Mouse (Mus musculus) CD8-positive naive resting alpha-beta T cell, adult 2 months (primary cell): ENCODE measurements around the gene Ksr2.

Experiments used
- DNase-seq, 2 experiments: peaks; one replicate each; pipeline ENCODE4 v3.0.0; 2022; ENCODE audit warnings: low read depth in 2 of 2, low spot score in 2 of 2

Ksr2 gene

DNA sequence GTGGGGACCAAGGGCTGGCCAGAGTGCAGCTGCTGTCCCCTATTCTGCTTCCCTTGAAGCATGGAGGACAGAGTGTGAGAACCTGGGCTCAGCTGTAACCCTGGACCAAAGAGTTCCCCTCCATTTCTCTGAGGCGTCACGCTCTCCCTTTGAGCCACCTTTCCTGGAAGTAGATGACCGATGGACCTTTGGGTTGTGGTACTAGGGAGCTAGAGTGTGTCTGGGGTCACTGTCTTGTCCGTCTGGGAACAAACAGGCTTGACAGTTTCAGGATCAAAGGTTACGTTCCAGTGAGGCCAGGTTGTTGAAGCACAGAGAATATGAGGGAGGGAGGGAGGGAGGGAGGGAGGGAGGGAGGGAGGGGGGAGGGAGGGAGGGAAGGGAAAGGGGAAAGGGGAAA, 264.6 kb downstream of the Ksr2 start:
- DNase-seq: no peak

DNA sequence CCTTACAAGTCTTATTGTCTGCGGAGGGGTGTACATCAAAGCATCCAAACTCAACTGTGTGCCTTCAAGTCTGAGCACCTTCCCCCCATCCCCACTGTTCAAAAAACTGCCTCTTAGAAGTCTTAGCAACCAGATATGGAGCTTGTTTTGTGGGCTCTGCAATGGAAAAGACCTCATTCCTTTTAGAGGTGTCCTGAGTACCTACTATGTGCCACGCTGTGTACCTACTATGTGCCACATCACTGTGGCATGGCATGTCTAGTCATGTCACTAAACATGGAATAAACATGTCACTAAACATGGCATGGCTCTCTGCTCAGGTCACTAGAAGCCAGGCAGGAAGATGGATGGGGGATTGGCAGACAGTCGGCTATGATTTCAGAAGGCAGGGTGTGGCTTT, 268.4 kb downstream of the Ksr2 start:
- DNase-seq: no peak

DNA sequence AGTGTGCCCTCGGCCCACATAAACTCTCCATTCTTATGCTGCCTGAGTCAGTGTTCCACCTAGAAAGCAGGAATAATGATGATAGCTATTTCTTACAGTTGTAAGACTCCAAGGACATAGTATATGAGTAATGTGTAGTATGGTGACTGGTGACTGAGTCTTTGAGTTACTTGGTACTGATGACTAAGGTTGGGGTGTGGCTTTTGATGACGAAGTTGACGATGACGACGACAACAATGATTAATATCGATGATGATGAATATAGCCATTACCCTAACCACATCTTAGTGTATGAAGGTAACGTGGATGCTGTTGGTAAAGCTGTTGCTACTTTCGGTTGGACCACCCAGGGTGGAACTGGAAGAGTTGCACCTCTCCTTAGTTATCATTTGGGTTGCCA, 270.7 kb downstream of the Ksr2 start:
- no peak for DNase-seq

DNA sequence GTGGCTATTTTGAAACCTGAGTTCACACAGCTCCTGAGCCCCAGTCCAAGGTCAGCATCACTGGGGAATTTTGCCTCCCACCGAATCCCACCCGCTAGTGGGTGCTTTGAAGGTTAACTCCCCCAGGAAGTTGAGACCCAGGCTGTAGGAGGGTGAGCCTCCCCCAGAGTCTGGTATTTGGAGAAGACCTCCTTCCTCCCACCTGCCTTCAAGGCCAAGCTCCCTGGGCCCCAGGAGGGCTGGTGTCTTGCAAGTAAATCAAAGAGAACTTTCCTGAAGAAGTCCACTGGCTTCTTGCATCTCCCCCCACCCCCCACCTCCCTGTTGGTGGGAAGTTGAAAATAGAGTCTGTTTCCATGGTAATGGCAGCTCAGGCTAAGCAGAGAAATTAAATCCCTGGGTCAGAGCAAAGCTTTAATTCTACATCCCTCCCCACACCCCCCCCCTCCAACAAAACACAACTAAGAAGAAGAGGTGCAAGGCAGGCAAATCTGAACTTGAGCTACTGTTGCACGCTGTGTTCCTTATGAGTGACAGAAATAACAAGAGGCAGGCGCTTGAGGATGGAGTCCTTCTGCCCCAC, 274.1 kb downstream of the Ksr2 start:
- DNase-seq: no peak

DNA sequence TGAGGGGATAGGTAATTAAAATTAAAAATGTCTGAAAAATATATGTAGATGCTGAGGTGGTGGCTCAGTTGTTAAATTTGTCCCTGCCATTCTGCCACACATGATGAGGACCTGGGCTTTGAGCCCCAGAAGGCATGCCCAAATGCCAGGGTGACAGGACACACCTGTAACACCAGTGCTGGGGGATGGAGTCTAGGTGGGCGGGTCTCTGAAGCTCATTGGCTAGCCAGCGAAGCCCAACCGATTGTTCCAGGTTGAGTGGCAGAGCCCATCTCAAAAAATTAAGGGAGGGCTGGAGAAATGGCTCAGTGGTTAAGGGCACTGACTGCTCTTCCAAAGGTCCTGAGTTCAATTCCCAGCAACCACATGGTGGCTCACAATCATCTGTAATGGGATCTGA, 274.9 kb downstream of the Ksr2 start:
- DNase-seq: no peak

DNA sequence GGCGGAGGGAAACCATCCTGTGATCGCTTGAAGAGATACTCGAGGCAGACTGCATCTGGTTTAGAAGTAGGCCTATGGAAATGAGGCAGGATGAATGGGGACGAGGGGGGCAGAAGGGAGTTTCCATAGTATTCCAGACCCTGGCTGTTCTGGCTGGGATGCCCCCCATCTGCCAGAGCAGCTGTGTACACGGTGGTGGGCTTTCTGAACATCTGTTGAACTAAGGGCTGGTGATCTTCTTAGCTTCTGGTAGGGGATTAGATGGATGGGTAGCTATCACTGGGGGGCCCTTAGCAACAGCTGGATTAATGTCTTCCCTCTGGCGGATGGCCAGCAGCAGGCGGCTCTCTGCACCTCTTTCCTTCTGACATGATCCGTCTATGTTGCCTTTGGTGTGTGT, 276.0 kb downstream of the Ksr2 start:
- no peak for DNase-seq

DNA sequence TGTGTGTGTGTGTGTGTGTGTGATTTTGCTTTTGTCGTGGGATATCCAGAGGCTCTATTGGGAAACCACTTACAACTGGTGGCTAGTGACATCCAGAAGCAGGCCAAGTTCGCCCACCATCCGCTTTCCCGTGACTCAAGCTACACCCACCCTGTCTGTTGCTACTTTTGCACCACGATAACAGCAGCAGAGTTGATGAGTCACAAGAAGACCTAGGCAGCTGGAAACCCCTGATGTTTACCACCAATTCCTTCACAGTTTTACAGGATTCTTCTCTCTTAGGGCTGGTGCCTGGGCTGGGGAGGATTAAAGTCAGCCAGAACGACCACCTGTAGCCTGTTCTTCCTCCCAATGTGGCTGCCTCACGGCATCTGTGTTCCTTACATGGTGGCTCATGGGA, 277.5 kb downstream of the Ksr2 start:
- no peak for DNase-seq

DNA sequence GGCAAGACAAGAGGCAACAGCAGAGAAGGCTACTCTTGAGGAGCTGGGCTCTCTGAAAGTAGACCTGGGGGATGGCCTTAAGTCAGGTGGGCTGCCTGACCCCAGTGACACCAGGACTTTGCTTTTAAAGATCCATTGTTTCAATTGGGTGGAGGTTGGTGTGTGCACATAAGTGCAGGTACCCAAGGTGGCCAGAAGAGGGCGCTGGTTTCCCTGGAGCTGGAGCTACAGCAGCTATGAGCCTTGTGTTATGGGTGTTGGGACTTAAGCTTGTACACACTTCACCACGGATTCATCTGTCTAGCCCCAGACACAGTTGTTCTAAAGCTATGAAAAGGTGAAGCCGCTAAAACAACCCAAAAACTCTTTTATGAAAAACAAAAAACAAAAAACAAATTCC, 279.8 kb downstream of the Ksr2 start:
- DNase-seq: no peak

DNA sequence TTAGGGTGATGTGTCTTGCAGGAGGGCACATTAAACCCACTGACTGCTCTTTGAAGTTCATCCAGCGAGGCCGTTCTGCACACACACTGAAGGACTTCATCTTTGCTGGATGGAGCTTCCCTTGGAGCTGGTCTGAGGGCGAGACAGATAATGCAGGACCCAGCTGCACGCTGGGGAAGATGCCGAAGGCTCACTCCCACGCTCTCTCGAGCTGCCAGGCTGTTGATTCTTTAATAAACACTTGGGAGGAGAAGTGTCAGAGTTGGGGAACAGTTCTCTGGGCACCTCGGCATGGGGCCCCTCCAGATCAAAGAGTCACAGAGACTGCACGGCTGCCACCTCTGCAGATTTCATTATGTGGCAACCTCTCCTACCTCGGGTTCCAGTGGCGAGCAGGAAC, 280.8 kb downstream of the Ksr2 start:
- no peak for DNase-seq

DNA sequence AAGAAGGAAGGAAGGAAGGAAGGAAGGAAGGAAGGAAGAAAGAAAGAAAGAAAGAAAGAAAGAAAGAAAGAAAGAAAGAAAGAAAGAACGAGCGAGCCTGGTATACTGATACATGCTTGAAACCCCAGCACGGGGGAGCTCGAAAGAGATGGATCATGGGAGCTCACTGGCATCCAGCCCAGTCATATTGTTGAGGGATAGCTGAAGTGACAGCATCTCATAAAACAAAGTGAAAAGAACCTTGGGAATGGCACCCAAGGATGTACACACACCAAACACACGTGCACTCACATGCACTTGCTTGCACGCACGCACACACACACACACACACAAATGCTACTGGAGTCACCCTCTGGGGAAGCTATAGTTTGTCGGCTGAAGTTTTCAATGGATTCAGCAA, 282.6 kb downstream of the Ksr2 start:
- no peak for DNase-seq

DNA sequence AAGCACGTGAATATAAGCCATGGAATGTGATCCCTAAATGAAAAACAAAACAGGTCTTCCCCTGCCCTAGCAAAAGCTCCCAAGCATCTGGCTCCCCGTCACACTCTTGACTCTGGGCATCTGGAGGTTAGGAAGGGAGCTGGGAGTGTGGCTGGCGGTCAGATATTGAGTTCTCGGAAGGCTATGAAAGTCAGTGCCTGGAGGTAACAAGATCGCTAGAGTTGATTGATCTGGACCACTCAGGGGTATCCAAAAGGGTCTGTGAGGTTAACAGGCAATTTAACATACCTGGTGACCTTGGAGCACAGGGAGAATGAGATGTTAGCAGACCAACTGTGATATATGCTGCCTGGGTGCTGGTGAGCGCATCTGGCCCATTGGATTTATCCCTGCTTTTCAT, 283.8 kb downstream of the Ksr2 start:
- DNase-seq: no peak

DNA sequence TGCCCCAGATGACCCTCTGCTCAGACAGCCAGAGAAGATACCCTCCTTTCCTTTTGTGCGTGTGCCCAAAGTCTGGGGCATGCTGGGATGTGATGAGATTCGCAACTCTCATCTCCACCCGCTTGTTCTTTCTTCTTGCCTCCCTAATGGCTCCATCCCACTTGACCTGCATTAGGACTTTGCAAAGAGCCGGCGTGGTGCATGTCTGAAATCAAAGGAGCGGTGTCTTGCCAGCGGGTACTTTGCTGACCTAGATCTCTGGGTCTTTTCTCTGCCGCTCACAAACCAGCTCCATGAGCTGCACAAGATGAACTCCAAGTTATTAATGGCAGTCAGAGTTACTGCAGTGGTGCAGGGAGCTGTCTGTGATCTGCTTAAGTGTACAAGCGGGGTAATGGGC, 290.6 kb downstream of the Ksr2 start:
- no peak for DNase-seq

DNA sequence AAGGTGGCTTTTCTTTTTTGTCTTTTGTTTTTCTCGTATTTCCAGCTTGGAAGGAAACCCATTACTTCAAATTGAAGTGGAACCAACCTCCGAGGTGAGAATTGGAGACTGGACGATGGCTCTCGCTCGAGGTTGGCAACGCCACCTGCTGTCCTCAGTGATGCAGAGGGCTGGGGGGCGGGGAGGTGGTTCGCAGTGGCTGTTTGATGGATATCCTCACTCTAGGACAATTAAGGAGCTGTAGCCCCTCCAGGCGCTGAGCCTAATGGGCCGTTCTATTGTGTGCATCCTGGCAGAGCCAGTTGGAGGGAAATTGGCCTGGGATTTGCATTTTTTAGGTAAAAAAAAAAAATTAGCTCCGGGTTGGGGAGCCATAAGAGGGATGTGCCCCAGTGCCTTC, 292.8 kb downstream of the Ksr2 start:
- no peak for DNase-seq

DNA sequence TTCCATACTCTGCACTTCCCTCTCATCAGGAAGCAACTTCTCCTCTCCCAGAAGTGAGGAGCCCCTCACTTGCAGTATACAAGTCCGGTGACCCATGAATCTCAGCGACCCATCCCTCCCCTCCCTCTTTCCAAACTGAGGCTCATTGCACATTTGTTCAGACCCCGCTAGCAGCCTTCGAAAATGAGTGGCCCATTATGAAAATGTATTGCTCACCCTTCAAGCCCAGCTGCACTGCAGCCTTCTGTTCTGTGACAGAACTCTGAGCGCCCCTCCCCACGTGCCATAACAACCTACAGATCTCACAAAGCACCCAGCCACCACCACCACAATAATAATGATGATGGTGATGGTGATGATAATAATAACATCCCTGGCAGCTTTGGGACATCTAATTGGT, 295.5 kb downstream of the Ksr2 start:
- DNase-seq: no peak

DNA sequence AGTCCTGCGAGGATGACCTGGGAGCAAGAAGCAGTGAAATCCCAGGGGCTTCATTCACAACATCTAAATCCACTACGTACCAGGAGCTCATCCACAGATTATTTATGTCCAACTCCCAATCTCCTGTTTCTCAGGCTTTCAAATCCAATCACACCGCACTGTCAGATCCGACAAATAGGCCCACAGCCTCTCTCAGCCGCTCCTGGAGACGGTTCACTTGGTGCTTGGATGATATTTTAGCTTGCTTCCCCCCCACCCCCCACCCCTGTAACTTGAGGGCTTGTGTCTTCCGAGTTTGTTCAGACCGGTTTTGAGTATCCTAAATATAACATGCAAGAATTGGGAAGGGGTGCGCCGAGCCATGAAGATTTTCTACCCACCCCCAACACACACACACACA, 297.8 kb downstream of the Ksr2 start:
- DNase-seq: no peak

DNA sequence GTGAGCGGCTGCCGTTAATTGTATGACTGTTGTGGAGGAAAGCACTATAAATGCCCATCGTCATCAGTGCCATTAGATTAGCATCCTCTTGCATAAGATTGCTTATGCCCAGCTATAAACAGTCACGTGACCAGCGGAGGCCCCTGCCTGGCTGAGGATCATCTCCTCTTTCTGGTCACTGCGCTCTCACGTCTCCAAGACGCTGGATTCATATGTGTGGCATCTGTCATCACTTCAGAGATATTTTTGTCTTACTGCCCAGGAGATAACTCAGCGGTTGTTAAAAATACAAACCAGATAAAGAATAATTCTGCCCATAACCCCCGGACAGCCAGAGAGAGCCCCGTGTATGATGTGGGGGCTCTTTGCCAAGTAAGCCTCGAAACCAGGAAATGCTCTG, 298.4 kb downstream of the Ksr2 start:
- DNase-seq: no peak

DNA sequence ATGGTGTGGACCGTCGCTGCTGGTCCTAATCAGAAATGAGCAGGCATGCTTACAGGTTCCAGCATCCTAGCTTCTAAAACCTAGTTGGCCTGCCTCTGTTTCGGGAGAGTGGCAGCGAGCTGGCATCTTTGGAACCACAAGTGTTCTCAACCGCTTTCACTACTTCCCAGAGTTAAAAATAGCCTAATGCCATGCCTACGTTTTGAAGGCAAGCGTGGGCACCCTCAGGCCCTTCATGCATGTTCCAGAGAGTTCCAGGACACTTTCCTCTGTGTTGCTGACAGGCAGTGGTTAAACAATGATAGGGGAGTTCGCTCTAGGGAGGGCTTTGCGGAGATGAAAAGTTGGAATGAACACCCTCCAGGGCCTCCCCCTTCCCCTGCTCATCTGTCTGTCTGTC, 303.3 kb downstream of the Ksr2 start:
- DNase-seq: no peak

DNA sequence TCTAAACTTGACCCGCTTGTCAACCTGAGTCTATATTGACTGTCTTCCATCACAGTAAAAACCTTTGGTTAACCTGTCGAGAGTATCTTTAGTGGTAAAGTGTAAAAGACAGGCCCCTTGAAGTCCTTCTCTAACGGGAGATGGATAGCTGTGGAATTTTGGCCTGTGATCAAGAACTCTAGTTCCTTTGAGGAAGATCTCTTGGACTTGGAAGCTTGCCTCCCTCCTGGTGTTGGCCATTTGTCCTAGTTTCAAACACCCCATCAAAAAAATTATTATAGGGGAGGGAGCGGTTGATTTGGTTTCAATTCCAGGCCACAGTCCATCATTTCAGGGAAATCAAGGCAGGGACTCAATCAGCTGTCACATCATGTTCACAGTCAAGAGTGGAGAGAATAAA, 309.5 kb downstream of the Ksr2 start:
- DNase-seq: no peak

DNA sequence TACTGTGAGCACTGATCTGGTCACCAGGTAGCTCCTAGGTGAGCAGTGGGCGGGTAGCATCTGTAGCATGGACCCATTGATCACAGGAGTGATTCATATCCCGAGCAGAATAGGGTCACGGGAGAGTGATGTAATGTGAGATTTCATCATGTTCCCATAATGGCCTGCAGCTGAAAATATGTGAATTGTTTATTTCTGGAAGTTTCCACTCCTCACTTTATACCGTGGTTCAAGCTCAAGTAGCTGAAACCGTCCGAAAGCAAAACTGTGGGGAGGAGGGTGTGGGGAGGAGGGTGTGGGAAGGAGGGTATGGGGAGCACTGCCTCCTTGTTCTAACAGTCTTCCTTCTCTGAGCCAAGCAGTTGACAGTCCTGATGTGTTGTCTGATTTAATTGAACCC, 312.7 kb downstream of the Ksr2 start:
- DNase-seq: no peak

DNA sequence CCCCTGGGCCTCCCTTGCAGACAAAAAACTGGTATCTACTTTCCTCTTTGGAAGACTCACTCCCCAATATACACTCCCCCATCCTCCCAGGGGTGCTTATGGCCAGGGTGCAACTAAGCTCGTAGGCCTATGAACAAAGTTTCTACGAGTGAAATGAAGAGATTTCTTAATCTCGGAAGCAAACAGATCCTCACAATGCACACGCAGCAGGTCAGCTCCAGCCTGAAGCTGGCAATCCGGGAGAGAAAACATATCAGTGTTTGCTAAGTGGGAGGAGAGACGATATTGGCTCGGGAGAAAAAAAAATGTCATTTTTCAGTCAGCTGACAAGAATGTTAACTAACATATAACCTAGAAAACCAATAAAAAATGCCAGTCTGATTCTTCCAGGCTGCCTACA, 313.3 kb downstream of the Ksr2 start:
- no peak for DNase-seq

DNA sequence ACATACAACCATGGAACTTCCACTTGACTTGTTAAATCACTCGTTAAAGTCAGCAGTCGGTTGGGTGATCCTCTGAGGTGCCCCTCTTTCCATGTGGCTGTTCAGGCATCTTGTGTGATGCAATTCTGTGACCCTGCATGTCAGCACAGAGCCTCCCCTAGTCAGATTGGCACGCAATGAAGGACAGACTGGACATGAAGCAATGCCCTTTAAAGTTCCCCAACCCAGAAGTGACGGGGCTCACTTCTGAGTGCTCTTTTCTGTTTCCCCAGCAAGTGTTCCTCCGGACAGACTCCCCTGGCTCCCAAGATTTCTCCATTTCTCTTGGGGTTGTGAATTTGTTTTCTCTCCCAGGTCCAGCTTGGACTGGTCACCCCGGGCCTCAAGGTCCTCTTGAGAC, 317.5 kb downstream of the Ksr2 start:
- DNase-seq: no peak

DNA sequence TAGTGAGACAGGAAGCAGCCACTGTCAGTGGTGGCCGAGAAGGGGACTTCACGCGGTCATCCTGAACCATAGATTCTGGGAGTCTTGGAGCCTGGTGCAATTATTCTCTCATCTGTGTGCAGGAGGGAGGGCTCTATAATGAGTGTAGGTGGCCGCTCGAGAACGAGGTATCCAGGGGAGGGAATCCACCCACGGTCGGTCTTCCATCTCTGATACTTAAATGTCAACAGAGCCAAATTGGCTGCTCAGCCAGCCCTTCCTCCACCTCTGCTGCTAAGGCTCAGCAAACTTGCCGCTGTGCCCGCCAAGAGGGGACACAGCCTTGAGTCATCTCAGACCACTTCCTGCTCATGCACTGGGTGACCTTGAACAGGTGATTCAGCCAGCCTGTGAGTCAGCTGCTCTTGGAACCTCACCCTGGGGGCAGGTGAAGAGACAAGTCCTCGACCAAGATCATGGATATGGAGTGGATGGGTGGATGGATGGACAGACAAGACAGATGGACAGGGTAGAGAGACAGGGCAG, 330.9 kb downstream of the Ksr2 start:
- DNase-seq: no peak

DNA sequence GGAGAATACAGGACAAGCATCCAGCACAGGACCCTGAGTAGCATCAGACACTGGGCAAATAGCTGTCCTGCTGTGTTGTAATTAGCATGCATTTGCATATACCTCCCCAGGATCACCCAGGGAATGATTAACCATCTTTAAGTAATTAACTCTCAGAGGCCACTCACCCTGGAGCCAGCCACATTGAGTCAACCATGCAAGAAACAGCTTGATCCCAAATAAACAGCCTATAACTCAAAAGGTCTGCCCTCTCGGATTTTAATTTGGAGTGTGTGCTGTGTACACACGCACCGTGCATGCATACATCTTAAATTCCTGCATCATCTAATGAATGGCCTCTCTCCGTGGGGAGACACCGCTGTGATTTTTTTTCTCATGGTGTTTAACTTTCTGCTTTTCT, 335.6 kb downstream of the Ksr2 start:
- no peak for DNase-seq
